Mouse (Mus musculus) heart, embryonic 10.5 days (tissue): ENCODE measurements at regions not wholly inside any gene's neighbourhood (a gene's known extent, or its start where the extent isn't known, plus 50 kb on each side); places are given as distances from the start of the nearest gene placed in this dataset.

Experiments used
- DNase-seq: peaks from one replicate; pipeline ENCODE4 v3.0.0-alpha.2; 2017; ENCODE audit warnings: low spot score
- H3K27ac ChIP-seq: fragments of 300-500 bp; sonication (generic); 2 replicates; pipeline ENCODE4 v1.5.1; 2016; ENCODE audit warnings: mild to moderate bottlenecking
- H3K27me3 ChIP-seq: fragments of 300-500 bp; sonication (generic); 2 replicates; pipeline ENCODE4 v1.6.1; 2016; ENCODE audit warnings: mild to moderate bottlenecking; ENCODE audit not compliant: poor library complexity, insufficient read depth, severe bottlenecking
- H3K36me3 ChIP-seq: fragments of 300-500 bp; sonication (generic); 2 replicates; pipeline ENCODE4 v1.6.1; 2016; ENCODE audit warnings: mild to moderate bottlenecking, moderate library complexity
- H3K4me1 ChIP-seq: fragments of 300-500 bp; sonication (generic); 2 replicates; pipeline ENCODE4 v1.6.1; 2016; ENCODE audit warnings: mild to moderate bottlenecking
- H3K4me3 ChIP-seq: fragments of 300-500 bp; sonication (generic); 2 replicates; pipeline ENCODE4 v1.5.1; 2016; ENCODE audit warnings: mild to moderate bottlenecking, moderate library complexity
- H3K9me3 ChIP-seq: fragments of 300-500 bp; sonication (generic); 2 replicates; pipeline ENCODE4 v1.6.1; 2016; ENCODE audit warnings: mild to moderate bottlenecking, moderate library complexity
- WGBS: fragments of 180-500 bp; shearing (Covaris S2); methylation state at CpG from one replicate; pipeline ENCODE4 v1.1.7; 2016; 5-methylcytosine and 5-hydroxymethylcytosine counted together

DNA sequence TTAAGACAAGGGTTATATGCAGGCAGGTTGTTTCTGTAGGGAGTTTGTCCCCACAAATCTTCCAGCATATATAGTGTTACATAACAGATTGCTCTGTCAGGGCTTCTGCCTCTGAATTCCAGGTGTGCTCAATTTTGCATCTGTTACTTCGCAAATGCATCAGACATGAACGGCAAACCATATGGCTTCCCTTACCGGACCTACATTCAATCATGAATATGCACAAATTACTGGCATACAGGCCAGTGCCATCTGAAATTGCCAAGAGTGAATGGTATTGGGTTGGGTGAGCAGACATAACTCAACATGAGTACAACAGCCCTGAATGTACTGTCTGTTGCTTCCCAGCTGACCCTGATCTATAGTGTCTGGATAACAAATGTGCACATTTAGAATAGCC lies 929.4 kb downstream of the Diaph3 start:
- Histone ChIP-seq H3K27ac (no peak overlapping the region), H3K4me3 (no peak overlapping the region), H3K36me3 (no peaks in the 10 kb centered on the region), H3K4me1 (no peaks in the 10 kb centered on the region), H3K27me3 (no peaks in the 10 kb centered on the region), H3K9me3 (no peaks in the 10 kb centered on the region)
- 90% methylated on average over 3 of the region's 3 CpGs for WGBS
- DNase-seq: no peak

DNA sequence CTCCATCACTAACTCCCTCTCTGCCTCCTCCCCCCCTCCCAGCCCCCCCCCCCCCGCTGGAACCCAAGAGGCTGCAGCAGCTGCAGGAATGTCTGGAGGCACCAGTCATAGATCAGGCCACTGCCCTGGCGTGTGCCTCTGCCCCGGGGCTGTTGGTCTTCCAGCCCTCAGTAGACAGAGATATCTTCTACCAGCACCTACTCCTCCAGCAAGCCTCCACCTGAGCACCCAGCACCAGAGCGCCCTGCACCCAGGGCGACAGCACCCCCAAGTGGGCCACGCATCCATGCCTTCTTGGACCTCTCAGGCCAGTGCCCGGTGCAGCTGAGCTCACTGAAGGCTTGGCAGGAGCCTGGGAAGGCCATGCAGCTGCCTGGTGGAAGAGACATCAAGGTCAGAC lies 936.5 kb downstream of the Diaph3 start:
- Histone ChIP-seq H3K9me3 (no peaks in the 10 kb centered on the region), H3K4me1 (0 out of 2 replicates have a peak, but pooled peaks cover 7% of the 10 kb centered on the region), H3K4me3 (no peak overlapping the region), H3K27ac (no peak overlapping the region), H3K36me3 (no peaks in the 10 kb centered on the region), H3K27me3 (no peaks in the 10 kb centered on the region)
- DNase-seq: no peak
- WGBS: 73% methylated on average over 6 of the region's 7 CpGs

DNA sequence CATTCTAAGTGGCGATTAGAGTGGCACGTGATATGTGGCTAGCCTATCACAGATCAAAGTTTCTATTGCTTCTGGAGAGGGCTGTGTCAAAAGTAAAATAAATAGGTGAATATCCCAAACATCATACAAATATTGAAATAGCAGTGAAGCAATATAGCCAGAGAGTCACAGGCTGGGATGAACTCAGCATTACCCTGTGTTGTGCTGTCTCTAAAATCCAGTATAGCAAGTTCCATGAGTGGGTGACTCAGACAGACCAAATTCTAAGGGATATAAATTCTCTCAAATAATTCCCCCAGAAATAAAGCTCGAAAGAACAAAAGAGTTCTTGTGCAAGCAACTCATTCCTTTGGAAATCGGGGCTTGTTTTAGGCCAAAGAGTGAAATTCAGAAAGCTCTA lies 943.2 kb downstream of the Diaph3 start:
- DNase-seq: no peak
- no peaks in the 10 kb centered on the region for H3K36me3 ChIP-seq
- 81% methylated on average over 4 of the region's 4 CpGs for WGBS
- H3K27ac ChIP-seq: no peak overlapping the region
- H3K4me3 ChIP-seq: no peak overlapping the region
- no peaks in the 10 kb centered on the region for H3K27me3 ChIP-seq
- no peaks in the 10 kb centered on the region for H3K4me1 ChIP-seq
- no peaks in the 10 kb centered on the region for H3K9me3 ChIP-seq

DNA sequence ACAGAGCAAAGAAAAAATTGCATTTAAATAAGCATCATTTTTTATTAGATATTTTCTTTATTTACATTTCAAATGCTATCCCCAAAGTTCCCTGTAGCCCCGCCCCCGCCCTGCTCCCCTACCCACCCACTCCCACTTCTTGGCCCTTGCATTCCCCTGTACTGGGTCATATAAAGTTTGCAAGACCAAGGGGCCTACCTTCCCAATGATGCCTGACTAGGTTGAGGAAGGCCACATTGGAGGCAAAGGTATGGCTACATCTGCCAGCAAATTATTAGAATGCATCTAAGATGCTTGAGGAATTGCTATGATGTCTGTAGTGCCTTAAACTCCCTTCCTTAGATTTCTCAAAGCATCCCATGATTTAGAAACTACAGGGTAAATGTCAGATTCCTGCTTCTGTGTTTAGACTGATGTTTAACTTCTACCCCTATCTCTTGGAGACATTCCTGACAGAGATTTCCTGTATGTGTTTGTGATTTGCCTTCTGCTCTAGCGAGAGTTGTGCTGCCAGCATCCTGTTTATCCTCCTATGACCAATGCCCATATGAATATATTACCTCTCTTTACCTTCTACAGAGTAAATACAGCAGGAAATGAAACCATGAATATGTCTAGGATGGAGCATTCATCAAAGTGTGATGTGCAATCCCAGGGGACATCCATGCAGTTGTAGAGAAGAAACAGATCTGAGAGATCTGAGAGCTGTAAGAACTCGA lies 956.2 kb downstream of the Diaph3 start:
- Histone ChIP-seq H3K9me3 (no peaks in the 10 kb centered on the region), H3K27ac (no peak overlapping the region), H3K36me3 (no peaks in the 10 kb centered on the region), H3K27me3 (no peaks in the 10 kb centered on the region), H3K4me3 (no peak overlapping the region), H3K4me1 (peaks cover 4% of the 10 kb centered on the region; the same call in 1 of the 2 replicates)
- WGBS: 66% methylated on average over 4 of the region's 4 CpGs
- no peak for DNase-seq

DNA sequence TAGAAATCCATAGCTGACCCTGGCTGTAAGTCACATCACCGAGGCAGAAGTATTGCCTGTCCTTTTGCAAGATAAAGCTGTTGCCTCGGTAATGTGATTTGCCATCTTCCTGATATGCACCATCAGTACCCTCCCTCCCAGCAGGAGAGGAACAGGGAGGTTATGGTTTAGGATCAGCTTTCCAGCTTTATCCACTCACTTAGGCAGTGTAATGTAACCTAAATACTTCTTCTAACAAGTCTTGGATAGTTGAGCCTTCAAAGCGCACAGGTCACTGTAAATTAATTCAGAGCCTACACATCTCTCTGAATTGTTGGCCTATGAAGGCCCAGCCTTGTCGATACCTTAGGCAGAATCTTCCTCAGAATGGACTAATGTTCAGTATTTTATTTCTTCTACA lies 962.5 kb downstream of the Diaph3 start:
- no peak for DNase-seq
- Histone ChIP-seq H3K9me3 (no peaks in the 10 kb centered on the region), H3K27ac (no peak overlapping the region), H3K36me3 (no peaks in the 10 kb centered on the region), H3K4me3 (no peak overlapping the region), H3K27me3 (no peaks in the 10 kb centered on the region), H3K4me1 (peaks cover 4% of the 10 kb centered on the region; the same call in 1 of the 2 replicates)
- WGBS: 73% methylated on average over 4 of the region's 4 CpGs

DNA sequence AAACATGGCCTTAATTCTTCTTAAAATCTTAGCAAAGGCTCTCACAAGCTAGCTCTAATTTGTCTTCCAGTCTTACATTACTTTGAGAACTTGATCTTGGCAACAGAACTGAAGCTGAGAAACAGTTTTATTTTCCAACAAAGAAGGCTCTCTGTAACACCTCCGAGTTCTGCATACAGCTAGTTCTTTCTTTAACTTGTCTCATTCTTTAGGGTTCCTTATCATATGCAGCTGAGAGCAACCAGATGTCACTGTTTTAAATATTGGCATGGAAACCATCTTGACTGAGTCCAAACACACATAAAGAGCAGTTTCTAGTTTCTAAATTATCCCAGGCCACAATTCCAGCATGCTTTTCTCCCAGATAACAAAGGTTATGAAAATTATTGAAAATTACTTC lies 969.9 kb downstream of the Diaph3 start:
- Histone ChIP-seq H3K4me3 (no peak overlapping the region), H3K9me3 (no peaks in the 10 kb centered on the region), H3K4me1 (no peaks in the 10 kb centered on the region), H3K27ac (no peak overlapping the region), H3K27me3 (no peaks in the 10 kb centered on the region), H3K36me3 (no peaks in the 10 kb centered on the region)
- DNase-seq: no peak
- WGBS: 20% methylated on average over 1 of the region's 1 CpGs

DNA sequence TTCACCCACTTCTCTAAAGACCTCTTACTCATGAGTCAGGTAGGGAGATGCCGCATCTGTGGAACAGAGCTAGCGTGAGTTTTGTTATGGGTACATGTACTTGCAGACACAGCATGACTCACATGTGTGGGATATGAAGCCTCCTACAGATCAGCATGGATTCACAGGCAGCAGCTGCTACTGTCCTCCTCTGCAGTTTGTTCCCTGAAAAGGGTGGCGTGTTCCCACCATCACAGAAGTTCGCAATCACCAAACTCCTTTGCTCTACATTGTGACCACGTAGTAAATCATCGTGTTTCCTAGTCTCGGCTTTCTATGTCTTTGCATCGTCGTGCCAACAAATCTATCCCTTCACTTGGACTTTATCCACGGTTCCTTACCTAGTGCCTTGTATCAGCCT lies 981.9 kb downstream of the Diaph3 start:
- WGBS: 89% methylated on average over 10 of the region's 10 CpGs
- no peak overlapping the region for H3K4me3 ChIP-seq
- no peaks in the 10 kb centered on the region for H3K4me1 ChIP-seq
- H3K27ac ChIP-seq: no peak overlapping the region
- DNase-seq: no peak
- H3K9me3 ChIP-seq: no peaks in the 10 kb centered on the region
- no peaks in the 10 kb centered on the region for H3K27me3 ChIP-seq
- H3K36me3 ChIP-seq: no peaks in the 10 kb centered on the region

DNA sequence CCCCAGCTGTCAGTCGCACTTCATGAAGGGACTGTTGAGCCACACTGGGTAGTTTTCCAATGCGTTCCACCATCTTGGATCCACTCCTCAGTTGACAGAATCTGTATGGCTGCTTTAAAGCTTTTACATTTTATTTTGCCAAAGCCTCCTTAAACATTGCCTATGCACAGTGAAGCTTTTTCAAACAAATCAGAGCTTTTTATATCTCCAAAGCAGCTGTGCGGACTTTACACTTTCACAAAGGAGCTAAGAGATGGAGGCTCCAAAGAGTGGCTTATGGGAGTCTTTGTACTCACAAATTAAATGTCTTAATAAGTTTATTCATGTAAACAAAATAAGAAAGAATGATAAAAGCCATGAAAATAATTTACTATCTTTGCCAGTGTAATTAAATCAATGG lies 986.3 kb downstream of the Diaph3 start:
- no peak overlapping the region for H3K4me3 ChIP-seq
- no peak for DNase-seq
- no peaks in the 10 kb centered on the region for H3K4me1 ChIP-seq
- no peaks in the 10 kb centered on the region for H3K27me3 ChIP-seq
- 95% methylated on average over 3 of the region's 3 CpGs for WGBS
- no peaks in the 10 kb centered on the region for H3K36me3 ChIP-seq
- no peak overlapping the region for H3K27ac ChIP-seq
- H3K9me3 ChIP-seq: no peaks in the 10 kb centered on the region

DNA sequence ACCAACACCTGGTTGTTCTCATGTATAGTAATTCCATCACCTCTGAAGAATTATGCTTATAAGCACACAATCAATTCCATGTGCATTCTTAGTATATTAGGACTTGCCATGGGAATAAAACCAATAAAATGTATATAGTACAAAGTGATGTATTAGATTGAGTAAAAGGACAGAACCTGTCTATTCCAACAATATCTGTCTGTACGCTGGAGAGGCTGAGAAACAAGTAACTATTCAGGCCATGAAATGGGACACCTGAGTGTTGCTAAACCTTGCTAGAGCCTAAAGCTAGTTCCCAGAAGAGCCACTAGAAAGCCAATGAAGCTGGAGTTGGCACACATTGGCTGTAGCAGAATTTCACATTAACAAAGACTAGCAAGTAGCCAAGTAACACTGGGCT lies 989.8 kb downstream of the Diaph3 start:
- no peak for DNase-seq
- Histone ChIP-seq H3K4me3 (no peak overlapping the region), H3K27ac (no peak overlapping the region), H3K27me3 (no peaks in the 10 kb centered on the region), H3K36me3 (no peaks in the 10 kb centered on the region), H3K9me3 (no peaks in the 10 kb centered on the region), H3K4me1 (no peaks in the 10 kb centered on the region)
- 89% methylated on average over 1 of the region's 1 CpGs for WGBS

DNA sequence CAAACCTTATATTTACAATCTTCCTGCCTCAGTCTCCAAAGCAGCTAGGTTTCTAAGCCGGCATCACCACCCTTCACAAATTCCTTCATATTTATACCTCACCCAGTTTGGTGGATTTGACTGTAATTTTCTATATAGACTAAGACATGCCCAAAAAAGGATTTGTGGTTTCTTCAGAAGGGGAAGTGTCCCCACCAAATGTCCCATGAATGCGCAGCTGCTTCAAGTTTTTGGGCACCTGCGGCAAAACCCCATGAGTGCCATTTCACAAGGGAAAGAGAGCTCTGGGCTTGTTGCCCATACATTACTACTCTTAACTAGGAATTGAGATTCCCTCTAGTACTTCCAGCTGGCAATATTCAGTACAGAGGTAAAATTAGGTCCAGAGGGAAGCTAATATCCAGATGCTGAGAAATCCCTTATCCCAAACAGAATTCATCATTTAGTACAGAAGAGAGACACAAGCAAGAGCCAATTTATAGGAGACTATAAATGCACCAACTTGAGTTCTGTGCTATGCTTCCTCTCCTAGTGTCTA lies 990.6 kb downstream of the Diaph3 start:
- no peaks in the 10 kb centered on the region for H3K27me3 ChIP-seq
- H3K9me3 ChIP-seq: no peaks in the 10 kb centered on the region
- no peaks in the 10 kb centered on the region for H3K36me3 ChIP-seq
- H3K4me1 ChIP-seq: no peaks in the 10 kb centered on the region
- H3K27ac ChIP-seq: no peak overlapping the region
- DNase-seq: no peak
- WGBS: 95% methylated on average over 3 of the region's 3 CpGs
- no peak overlapping the region for H3K4me3 ChIP-seq

DNA sequence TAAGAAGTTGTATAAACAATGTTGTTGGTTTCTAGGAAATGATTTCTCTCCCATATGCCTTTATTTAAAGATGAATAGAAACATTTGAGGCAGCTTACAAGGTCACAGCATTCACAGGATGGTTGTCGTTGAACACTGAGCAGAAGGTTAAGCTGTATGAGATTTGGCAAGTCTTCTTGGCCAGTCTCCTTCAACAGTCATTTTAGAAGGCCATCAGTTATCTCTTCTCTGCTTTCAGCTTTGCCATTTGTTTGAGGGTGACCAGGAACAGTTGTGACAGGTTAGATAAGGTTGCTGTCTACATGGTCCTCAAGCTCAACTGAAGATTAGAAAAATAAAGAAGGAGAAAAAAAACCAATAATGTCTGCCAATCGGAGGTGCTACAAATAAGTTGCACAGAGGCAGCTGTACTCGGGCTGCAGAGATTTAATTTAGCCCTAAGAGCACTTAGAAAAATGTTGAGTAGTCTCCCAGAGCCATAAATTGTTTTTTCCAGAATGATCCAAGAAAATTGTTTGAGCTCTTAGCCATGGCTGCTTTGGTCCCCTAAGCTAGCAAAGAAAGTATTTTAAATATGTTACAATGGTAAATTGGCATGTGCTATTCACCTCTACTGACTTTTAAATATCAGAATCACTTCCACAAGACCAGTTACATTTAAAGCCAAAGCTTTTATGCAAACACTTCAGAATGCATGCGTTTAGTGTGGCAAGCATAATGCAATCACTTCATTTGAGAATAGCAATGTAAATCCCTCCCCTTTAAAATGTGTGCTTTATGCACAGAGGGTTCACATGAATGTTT lies 1025.6 kb downstream of the Diaph3 start:
- WGBS: 33% methylated on average over 4 of the region's 4 CpGs
- no peak for DNase-seq
- H3K27ac ChIP-seq: no peak overlapping the region

DNA sequence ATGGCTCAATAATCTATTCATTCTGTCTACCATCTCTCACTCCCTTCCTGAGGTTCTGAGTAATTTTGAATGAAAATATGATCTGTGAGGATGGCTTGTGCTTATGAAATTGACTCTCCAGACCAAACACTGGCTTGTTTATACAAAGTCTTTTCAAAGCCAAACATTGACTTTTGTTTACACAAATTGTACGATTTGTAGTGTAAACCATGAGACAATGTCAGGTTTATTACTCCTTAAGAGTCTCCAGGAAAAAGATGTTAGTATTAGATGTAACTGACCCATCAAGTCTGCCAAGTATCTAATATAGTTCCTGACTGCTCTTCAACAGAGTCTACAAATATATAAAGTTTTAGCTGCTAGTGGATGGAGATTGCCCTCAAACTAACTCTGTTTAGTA lies 1039.5 kb downstream of the Diaph3 start:
- H3K4me1 ChIP-seq: no peaks in the 10 kb centered on the region
- no peak for DNase-seq
- H3K4me3 ChIP-seq: no peak overlapping the region
- H3K27ac ChIP-seq: no peak overlapping the region
- no peaks in the 10 kb centered on the region for H3K9me3 ChIP-seq
- no peaks in the 10 kb centered on the region for H3K36me3 ChIP-seq
- WGBS: 82% methylated on average over 1 of the region's 1 CpGs
- H3K27me3 ChIP-seq: no peaks in the 10 kb centered on the region

More for the DNA sequence above, 1025.6 kb downstream of the Diaph3 start:
- H3K9me3 ChIP-seq: no peaks in the 10 kb centered on the region
- no peak overlapping the region for H3K4me3 ChIP-seq
- H3K27me3 ChIP-seq: no peaks in the 10 kb centered on the region
- no peaks in the 10 kb centered on the region for H3K36me3 ChIP-seq
- peaks cover 8% of the 10 kb centered on the region; the same call in 1 of the 2 replicates for H3K4me1 ChIP-seq

DNA sequence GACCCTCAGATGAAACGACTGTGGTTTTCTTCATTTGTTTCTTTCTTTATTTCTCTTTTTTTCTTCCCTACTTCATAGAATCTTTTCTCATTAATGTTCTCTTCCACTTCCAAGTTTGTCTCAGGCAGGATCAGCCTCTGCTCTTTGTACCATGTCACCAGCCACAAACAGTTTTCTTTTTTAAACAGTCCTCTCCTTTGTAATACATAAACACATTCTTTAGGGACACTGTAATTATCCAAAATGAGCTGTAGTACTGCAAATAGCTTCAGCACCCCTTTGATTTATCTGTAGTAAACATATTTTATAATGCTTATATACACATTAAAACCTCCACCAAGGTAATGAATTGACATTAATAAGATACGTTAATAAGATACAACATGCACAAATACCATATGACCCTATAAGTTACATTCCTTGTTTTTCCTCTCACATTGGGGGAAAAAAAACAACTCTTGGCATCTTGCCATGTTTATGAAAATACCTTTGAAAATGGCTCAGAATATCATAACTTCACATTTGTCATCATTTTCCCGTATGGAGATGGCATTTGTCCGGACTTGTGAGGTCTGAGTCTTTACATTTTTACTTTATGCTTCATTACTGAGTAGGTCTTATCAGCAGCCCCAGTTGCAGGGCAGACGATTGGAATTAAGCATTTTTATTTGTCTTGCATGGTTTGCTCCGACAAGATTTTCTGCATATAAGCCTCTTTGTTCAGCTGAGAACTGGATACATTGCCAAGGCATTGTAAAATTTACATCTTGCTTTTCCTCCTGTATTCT lies 1070.5 kb downstream of the Diaph3 start:
- WGBS: 76% methylated on average over 6 of the region's 6 CpGs
- Histone ChIP-seq H3K4me3 (no peak overlapping the region), H3K4me1 (no peaks in the 10 kb centered on the region), H3K36me3 (no peaks in the 10 kb centered on the region), H3K27ac (no peak overlapping the region), H3K27me3 (no peaks in the 10 kb centered on the region), H3K9me3 (no peaks in the 10 kb centered on the region)
- DNase-seq: no peak
